Mouse (Mus musculus) erythroblast, adult 5-6 weeks (primary cell): Measurements from ENCODE around the gene Actl9. TPM values are rescaled to one million over a fixed set of nuclear protein-coding genes. Genes with fewer than 3 reads are reported as not detected.

Experiments used
- ATAC-seq: replicated peaks from 2 replicates; pipeline ENCODE4 v1.8.0; 2016; ENCODE audit warnings: moderate number of reproducible peaks, mild to moderate bottlenecking, moderate TSS enrichment, inconsistent platforms; ENCODE audit not compliant: poor library complexity, low FRiP score, severe bottlenecking
- total RNA-seq, 2 experiments: library from RNA; stranded (forward) in 1 of 2; stranded (reverse) in 1 of 2; fragments of 150-400 nt in 1 of 2; fragments of 200-764, 138-1000 nt in 1 of 2; gene quantifications; 2 replicates each; pipeline versions ENCODE4 v1.2.3 to v1.2.4; 2015 to 2017; ENCODE audit warnings: low replicate concordance in 2 of 2

Actl9 gene
- total RNA-seq (2015; ENCODE audit: low replicate concordance) (not detected in 2 replicates), total RNA-seq (2017; ENCODE audit: low replicate concordance) (not detected in 2 replicates)

GRCm38 (mm10) chr17:33432019-33432946, at the start of gene Actl9:
TSS of gene Actl9 (plus strand) at chr17:33432896.
- ATAC-seq = no peak

GRCm38 (mm10) chr17:33385705-33386104, 47.0 kb upstream of the Actl9 start:
- no peak for ATAC-seq

- ATAC-seq = no peak
Measured at GRCm38 (mm10) chr17:33392271-33392670, 40.4 kb upstream of the Actl9 start.

- ATAC-seq = peak; percentile 99
Measured at GRCm38 (mm10) chr17:33394182-33395034, 38.3 kb upstream of the Actl9 start, which contains the start of gene Zfp101. TSS of gene Zfp101 (minus strand) at chr17:33394641.

GRCm38 (mm10) chr17:33439148-33439547, 6.5 kb downstream of the Actl9 start:
- ATAC-seq = peak; percentile 85

GRCm38 (mm10) chr17:33439922-33440321, 7.2 kb downstream of the Actl9 start:
- ATAC-seq = no peak

GRCm38 (mm10) chr17:33441159-33441558, 8.5 kb downstream of the Actl9 start:
- no peak for ATAC-seq

- no peak for ATAC-seq
Measured at GRCm38 (mm10) chr17:33456631-33457030, 23.9 kb downstream of the Actl9 start.

GRCm38 (mm10) chr17:33471206-33471605, 38.5 kb downstream of the Actl9 start:
- no peak for ATAC-seq

Other genes with a start within 250 kb of the Actl9 start
- gene Olfr239, start 241.6 kb upstream of the Actl9 start, total RNA-seq (2015; ENCODE audit: low replicate concordance) = not detected in 2 replicates
- gene Olfr239, start 241.6 kb upstream of the Actl9 start, total RNA-seq (2017; ENCODE audit: low replicate concordance) = not detected in 2 replicates
- gene Olfr1564, start 211.2 kb upstream of the Actl9 start, total RNA-seq (2015; ENCODE audit: low replicate concordance) = not detected in 2 replicates
- not detected in 2 replicates for gene Olfr1564, start 211.2 kb upstream of the Actl9 start, total RNA-seq (2017; ENCODE audit: low replicate concordance)
- 1.2 and 4.6 TPM in 2 replicates for gene Zfp955a, start 177.8 kb upstream of the Actl9 start, total RNA-seq (2015; ENCODE audit: low replicate concordance)
- gene Zfp955a, start 177.8 kb upstream of the Actl9 start, total RNA-seq (2017; ENCODE audit: low replicate concordance) = 2.4 and 4.6 TPM in 2 replicates
- not detected in 2 replicates for gene Olfr63, start 168.2 kb upstream of the Actl9 start, total RNA-seq (2015; ENCODE audit: low replicate concordance)
- gene Olfr63, start 168.2 kb upstream of the Actl9 start, total RNA-seq (2017; ENCODE audit: low replicate concordance) = not detected in 2 replicates
- gene Zfp955b, start 143.4 kb upstream of the Actl9 start, total RNA-seq (2015; ENCODE audit: low replicate concordance) = 0.38 and 0.42 TPM in 2 replicates
- 0.60 and 2.6 TPM in 2 replicates for gene Zfp955b, start 143.4 kb upstream of the Actl9 start, total RNA-seq (2017; ENCODE audit: low replicate concordance)
- gene Zfp81, start 74.0 kb upstream of the Actl9 start, total RNA-seq (2015; ENCODE audit: low replicate concordance) = 6.0 and 6.1 TPM in 2 replicates
- gene Zfp81, start 74.0 kb upstream of the Actl9 start, total RNA-seq (2017; ENCODE audit: low replicate concordance) = 2.5 and 5.0 TPM in 2 replicates
- 21.5 and 26.3 TPM in 2 replicates for gene Zfp101, start 38.3 kb upstream of the Actl9 start, total RNA-seq (2015; ENCODE audit: low replicate concordance)
- 36.5 and 48.1 TPM in 2 replicates for gene Zfp101, start 38.3 kb upstream of the Actl9 start, total RNA-seq (2017; ENCODE audit: low replicate concordance)
- 4.6 and 5.2 TPM in 2 replicates for gene Adamts10, start 91.3 kb downstream of the Actl9 start, total RNA-seq (2015; ENCODE audit: low replicate concordance)
- gene Adamts10, start 91.3 kb downstream of the Actl9 start, total RNA-seq (2017; ENCODE audit: low replicate concordance) = 6.4 and 6.6 TPM in 2 replicates
- gene Myo1f, start 122.8 kb downstream of the Actl9 start, total RNA-seq (2015; ENCODE audit: low replicate concordance) = 36.2 and 56.7 TPM in 2 replicates
- 35.7 and 49.4 TPM in 2 replicates for gene Myo1f, start 122.8 kb downstream of the Actl9 start, total RNA-seq (2017; ENCODE audit: low replicate concordance)
- 12.5 and 25.3 TPM in 2 replicates for gene Zfp414, start 196.2 kb downstream of the Actl9 start, total RNA-seq (2015; ENCODE audit: low replicate concordance)
- gene Zfp414, start 196.2 kb downstream of the Actl9 start, total RNA-seq (2017; ENCODE audit: low replicate concordance) = 4.3 and 8.0 TPM in 2 replicates
- gene Pram1, start 205.2 kb downstream of the Actl9 start, total RNA-seq (2015; ENCODE audit: low replicate concordance) = 48.4 and 55.8 TPM in 2 replicates
- 6.3 and 12.6 TPM in 2 replicates for gene Pram1, start 205.2 kb downstream of the Actl9 start, total RNA-seq (2017; ENCODE audit: low replicate concordance)